Mouse (Mus musculus) right cerebral cortex, postnatal 14 days (tissue): Measurements from ENCODE around the gene Fam117b.

Experiments used
- DNase-seq: peaks from one replicate; pipeline ENCODE4 v3.0.0; 2022

The Fam117b gene

DNA sequence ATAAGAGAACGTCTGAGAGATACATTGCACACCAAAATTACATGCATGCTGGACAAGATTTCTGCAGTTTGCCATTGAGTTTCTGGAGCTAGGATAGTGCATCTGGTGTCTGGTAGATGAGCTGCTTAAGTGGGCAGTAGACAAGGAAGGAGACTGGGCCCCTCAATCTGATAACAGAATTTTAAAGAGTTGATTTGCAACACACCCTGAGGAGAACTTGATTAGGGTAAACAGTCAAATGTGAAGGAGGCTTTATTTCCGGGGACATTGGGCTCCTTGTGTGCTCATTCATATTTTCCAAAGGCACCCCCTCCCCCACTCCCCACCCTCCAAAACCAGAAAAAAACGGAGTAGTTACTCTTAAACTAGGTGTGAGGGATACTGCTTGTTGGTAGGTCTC is 2.0 kb downstream of the Fam117b start:
- DNase-seq: no peak

DNA sequence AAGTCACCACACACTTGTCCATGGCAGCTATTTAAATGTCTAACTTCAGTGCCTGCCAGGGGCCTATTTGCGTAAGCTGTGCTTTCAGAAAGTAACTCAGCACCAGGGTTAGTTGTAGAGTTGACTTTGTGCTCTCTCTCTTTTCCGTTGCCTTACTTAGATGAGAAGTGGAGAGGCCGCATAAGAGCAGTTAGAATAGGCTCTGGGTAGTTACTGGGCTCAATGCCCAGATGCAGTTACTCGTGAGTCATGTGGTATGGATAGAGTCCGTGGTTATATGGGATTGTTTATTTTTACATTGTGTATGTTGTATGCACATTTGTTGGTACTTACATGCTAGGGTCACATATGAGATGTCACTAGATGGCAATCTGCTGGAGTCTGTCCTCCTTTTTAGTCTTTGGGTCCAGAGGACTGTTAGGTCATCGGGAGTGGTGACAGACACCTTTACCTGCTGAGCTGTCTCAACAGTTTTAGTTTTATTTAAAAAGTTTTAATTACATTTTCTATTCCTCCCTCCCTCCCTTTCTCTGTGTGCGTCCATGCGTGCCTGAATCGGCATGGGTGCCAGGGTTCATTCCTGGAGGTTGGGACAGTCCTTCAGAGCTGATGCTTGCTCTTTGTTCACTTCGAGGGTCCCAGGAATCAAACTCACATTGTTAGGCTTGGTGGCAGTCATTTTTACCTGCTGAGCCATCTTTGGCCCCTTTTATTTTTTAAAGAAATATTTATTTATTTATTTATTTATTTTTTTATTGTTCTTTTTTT is 3.2 kb downstream of the Fam117b start:
- no peak for DNase-seq

DNA sequence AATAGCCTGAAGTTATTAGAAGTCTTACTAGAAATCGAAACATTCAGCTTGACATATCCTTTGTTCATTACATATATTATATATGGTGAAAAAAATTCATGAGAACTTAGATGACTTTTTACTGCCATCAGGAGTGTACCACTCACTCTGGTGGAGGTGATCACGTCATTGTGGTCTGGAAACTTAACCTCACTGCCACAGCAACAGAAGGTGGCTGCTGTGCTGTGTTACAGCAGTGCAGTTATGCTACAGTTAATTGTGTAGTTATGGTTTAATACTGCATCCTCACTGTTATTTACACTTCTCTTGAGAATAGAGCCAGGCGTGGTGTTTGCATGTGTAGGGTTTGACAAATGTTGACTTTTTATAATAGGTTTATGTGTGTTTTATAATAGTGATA is 4.6 kb downstream of the Fam117b start:
- DNase-seq: no peak

DNA sequence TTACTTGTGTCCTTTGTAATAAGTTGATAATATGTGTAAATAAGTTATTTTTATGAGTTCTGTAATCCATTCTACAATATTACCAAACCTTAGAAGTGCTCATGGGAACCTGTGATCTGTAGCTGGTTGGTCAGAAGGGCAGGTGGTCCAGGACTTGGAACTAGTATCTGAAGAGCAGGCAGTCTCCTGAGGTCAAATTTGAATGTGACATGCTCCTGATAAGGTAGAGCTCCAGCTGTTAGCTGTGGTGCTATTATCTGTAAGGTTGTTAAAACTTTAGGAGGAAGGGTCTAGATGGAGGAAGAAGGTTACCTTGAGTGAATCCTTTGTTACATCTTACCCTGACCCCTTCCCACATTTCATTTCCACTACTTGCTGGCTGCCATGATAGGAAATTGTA is 5.3 kb downstream of the Fam117b start:
- no peak for DNase-seq

DNA sequence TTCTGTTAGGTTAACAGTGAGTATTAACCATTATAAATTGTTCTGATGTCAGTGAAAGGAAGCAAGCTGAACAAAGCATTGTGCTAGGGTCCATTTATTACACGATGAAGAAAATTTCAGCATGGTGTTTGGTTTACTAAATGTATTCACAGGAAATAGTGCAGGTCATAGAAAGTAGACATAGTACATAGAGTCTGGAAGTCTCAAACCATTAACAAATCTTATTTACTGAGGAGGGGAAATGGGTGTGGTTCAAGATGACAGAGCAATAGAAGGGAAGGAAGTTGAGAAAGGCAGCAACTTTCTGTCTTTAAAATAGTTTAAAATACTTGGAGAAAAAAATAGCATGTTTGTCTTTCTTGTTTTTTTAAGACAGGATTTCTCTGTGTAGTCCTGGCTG is 10.4 kb downstream of the Fam117b start:
- no peak for DNase-seq

DNA sequence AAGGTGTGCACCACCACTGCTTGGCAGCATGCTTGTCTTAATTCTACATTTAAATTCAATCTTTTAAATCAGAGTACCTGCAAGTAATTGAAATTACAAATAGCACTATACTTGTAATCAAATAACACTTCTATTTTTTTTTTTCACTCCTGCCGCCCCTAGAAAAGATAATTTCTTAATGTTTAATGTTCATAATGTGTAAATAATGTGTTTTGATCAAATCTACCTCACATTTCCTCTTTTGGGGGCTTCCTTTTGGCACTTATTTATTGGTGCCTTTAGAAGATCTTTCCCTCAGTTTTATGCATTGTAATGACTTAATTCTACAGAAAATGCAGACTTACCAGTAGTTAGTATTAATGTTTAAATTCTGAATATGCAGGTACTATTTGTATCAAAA is 10.9 kb downstream of the Fam117b start:
- no peak for DNase-seq

DNA sequence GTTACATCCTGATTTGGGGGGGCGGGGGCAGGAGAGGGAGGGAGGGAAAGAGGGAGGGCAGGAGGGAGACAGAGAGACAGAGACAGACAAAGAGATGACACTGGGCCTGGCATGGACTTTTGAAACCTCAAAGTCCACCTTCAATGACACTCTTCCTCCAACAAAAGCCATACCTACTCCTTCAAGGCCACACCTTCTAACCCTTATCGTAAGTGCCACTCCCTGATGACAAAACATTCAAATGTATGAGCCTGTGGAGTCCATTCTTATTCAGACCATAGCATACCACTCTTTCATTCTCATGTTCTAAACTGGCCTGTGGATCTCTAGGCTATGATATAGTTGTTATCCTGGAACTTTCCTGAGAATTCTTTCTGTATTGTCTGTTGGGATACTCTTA is 11.6 kb downstream of the Fam117b start:
- no peak for DNase-seq

DNA sequence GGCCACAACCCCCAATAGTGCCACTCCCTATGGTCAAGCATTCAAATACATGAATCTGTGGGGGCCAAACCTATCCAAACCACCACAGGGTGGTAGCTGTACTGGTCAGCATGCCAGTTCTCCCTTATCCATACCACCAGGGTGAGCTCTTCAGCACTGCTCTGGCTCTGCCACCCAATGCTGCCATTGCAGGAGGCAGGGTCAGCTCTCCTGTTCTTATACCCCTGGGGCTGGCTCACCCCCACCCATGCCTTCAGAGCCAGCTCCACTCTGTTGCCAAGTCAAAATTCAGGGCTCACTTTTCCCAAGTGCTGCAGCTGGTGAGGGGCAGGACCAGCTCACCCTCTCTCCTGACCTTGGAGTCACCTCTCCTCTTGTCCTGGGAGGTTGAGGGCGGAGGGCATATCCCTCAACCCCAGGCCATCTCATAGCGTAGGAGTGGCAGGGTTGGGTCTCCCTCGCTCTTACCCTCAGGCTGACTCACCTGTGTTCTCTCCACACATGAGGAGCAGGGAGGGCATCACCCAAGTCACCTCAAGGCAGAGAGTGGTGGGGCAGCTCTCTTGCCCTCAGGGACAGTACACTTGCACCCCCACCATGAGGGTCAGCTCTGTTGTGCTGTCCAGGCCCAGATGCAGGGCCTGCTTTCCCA is 13.3 kb downstream of the Fam117b start:
- no peak for DNase-seq

DNA sequence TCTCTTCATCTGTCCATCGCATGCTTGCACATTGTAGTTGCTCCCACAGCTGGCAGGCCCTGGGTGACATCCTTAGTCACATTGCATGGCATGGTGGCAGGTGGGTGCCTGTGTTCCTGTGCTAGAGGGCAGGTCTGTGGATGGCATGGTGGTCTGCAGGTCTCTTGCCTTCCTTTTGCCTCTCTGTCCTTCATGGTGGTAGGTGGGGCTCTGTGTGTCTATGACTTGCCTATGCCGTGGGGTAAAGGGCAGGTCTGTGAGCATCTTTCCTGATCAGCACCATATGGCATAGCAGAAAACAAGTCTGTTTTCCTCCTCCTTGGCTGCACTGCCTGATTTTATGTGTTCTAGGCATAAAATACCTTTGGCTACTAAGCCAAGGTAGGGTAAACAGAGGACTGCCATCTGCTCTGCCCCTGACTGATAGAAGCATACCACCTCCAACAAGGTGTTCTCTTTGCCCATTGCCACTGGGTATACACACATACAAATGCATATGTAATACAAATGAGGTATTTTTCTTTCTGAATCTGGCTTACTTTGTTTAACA is 14.4 kb downstream of the Fam117b start:
- no peak for DNase-seq

DNA sequence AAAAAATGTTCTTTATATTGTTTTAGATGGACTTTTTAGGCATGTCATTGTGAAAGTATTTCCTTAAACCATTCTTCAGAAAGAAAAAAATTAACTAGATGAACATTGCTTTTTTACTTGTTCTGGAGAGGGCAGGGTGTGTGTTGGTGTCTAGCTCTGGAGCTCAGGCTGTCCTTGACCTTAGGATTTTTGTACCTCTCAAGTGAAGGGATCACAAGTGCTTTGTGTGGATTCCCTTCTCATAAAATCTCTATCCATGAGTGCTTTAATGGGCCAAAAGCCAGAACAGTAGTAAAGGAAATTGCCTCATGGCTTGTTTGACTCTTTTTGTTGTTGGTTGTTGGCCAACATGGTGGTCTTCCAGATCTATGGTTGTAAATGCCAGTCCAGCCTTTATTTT is 18.1 kb downstream of the Fam117b start:
- no peak for DNase-seq

DNA sequence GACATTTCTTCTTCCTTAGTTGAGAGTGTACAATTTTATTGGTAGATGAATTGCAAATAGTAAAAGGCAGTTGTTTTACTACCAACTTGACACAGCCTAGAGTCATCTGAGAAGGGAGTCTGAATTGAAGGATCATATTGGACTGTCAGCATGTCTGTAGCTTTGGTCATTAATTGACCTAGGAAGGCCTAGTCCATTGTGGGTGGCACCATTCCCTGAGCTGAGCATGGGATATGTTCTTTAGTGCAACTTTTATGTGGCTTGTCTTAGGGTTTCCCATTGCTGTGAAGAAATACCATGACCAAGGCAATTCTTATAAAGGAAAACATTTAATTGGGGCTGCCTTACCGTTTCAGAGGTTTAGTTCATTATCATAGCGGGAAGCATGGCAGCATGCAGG is 20.2 kb downstream of the Fam117b start:
- no peak for DNase-seq

DNA sequence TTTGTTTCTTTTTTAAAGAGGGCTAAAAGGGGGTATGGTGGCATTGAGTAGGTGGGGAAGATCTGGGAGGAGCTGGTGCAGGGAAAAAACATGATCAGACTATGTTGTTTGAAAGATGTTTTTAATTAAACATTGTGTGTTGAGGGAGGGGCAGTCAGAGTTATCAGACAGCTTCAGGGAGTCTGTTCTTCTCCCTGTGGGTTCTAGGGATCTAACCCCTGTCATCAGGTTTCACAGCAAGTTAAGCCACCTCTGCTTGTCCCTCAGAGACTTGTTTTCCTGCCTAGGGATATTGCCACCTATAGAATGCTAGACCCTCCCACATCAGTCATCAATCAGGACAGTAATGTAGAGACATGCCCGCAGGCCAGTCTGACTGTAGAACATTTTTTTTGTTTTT is 28.3 kb downstream of the Fam117b start:
- DNase-seq: no peak

DNA sequence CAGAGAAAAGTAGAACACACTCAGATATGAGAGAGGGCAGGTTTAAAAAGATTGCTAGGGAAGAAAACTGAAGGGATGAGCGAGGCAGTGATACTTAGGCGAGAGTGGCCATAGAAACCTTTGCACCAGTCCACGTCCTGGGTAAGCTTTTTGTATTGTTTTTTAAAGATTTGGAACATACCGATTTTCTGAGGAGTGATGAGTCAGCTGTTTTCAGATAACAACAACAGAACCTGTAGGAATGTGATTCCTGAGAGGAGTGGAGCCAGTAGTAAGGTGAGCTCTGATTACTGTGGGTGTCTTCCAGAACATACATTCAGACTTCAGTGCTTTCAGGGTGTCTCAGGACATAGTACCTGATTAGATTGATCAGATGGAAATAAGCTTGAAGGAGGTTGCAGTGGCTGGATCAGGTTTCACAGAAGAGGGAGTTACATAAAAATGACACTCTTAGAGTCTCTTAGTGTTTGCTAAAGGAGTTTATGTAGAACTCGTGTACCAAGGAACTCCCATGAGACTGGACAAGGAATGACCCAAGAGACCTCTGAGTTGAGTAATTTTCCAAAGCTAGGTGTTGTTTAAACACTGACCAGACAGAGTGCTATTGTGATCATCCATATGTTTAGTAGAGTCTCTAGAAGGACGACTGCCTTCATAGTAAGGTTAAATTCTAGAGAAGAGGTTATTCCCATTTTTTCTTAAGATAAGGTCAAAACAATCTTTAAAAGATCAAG is 29.4 kb downstream of the Fam117b start:
- DNase-seq: no peak

DNA sequence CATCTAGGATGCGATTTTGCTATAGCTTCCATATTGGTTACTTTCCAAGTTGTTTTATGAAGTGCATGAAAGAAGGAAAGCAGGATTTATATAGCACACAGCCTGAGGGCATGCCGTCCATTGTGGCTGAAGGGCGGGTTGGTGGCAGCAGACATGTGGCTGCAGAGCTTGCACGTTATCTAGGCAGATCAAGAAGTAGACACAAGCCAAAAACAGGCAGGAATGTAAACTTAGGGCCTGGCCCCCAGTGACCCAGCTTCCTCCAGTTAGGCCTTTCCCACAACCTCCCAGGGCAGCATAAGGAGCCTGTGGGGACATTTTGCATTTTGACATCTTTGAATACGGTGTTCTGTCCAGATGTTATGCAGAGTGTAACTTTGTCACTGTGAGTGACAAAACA is 31.0 kb downstream of the Fam117b start:
- no peak for DNase-seq

DNA sequence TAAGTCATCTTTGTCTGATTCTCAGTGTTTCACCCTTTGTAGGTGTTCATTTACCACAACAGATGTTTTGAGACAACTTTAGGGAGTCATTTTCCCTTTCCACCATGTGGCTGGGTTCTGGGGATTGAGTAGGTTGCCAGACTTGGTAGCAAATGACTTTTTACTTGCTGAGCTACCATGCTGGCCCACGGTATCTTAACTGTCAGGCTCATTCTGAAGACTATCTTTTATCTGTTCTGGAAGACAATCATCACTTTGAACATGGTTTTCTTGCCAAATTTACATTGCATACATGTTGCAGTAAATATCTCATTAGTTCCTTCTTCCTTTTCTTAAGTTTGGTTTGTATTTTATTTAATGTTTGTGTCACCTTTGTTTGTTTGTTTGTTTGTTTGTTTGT is 33.2 kb downstream of the Fam117b start:
- no peak for DNase-seq

DNA sequence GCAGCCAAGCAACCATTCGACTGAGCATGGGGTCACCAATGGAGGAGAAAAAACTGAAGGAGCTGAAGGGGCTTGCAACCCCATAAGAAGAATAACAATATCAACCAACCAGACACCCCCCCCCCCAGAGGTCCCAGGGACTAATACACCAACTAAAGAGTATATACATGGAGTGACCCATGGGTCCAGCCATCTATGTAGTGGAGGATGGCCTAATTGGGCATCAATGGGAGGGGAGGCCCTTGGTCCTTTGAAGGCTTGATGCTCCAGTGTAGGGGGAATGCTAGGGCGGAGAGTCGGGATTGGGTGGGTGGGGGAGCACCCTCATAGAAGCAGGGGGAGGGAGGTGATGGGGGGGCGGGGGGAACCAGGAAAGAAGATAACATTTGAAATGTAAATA is 34.7 kb downstream of the Fam117b start:
- DNase-seq: no peak

DNA sequence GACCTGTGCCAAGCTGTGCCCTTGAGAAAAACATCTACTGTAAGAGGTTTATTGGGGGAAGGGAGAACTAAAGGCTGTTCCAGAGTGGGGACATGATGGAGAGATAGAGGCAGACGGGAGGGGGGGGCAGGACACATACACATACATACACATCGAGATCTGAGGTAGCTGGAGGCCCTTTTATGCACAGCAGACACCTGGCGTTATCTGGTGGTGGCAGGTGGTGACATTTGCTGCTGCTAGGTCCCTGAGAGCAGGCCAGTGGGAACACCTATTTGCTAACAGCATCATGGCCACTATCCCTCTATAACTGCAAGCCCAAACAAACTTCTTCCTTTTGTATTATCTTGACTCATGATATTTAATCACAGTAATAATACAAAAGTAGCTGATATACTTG is 44.4 kb downstream of the Fam117b start:
- DNase-seq: no peak

DNA sequence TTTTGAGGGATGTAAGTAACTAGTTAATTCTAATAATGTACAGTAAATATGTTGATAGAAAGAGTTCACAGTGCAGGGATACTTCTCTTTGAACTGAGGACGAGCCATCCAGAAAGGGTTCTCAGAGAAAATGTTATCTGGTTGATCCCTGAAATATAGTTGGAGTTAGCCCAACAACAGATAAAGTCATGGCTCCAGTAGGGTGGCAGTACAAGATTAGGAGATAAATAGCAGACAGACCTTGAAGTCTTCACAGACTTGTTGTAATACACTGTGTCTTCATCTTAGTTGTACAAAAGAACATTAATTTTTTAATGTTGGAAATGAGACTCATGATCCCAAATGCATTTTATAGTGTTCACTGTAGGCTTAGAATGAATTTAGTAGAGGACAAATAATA is 47.1 kb downstream of the Fam117b start:
- DNase-seq: no peak

DNA sequence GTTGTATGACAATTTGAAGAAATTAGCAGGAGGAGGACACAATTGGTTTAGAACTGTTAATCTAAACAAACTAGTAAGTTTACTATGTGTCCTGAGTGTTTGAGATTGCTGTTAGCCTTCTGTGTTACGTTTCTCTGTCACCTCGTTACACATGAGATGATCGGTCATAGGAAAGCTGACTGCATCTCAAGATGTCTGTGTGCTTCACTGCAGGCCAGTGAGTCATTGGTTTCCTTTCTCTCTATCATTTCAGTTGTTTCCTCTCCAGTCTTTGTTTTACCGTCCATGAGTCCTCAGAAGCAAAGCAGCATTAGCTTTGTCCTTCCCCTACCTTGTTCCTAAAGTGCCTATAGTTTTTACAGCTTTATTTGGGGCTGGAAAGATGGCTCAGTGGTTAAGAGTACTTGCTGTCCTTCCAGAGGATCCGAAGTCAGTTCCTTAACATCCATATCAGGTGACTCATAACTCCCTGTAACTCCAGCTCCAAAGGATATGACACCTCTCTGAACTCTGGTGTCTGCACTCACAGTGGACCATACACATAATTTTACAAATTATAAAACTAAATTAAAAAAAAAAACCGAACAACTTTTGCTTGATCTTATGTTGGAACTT is 53.5 kb downstream of the Fam117b start:
- no peak for DNase-seq

DNA sequence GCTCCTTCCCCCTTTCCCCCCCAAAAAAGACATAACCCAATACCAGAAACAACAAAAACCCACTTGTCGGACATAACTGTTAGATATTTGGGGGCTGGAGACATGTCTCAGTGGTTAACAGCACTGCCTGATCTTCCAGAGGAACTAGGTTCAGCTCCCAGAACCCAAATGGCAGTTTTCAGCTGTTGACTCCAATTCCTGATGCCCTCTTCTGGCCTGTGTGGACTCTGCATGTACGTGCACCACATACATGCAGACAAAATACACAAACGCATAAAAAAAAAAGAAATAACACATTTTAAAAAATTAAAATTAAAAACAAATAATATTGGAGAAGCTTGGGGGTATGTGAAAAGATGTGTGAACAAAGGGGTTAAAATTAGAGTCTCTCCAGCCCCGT is 54.5 kb downstream of the Fam117b start:
- peak; percentile 29 for DNase-seq

DNA sequence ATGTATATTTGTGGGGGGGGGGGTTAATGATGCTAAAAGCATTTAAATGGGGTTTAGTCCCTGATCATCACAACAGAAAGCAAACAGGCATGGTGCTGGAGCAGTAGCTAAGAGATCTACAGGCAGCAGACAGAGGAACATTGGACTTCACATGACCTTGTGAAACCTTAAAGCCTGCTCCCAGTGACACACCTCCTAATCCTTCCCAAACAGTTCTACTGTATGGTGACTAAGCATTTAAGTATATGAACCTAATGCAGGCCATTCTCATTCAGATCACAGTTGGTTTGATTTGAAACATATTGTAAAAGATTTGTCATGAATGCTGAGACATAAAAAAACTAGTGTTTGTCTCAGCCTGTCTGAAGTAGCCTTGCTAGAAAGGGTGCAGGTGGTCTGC is 73.8 kb downstream of the Fam117b start:
- no peak for DNase-seq

DNA sequence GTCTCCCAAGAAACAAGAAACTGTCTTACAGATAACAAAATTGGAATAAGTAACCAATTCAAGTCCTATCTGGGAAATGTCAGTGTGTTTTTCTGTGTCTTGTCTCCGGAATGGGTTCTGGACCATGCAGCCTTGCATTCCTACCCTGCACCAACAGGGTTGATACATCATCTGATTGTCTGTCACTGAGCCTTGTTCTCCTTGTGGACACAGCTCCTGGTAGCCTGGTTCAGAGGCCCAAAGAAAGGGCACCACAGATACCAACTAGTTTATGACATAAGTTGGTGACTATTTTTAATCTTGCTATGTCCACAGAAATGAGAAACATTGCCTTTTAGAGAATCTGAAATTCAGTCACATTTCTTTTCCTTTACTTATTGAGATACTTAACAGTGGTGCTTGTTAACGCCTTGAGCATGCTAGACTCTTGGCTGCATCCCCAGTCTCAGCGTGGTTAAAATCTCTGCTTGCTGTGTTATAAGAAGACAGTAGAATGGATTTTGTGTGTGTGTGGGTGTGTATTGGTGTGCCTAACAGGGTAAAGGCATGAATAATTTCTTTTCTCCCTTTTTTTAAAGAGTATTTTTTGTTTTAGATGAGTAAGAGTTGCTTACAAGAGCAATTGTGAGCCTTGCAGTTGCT is 74.7 kb downstream of the Fam117b start:
- DNase-seq: peak; percentile 57

DNA sequence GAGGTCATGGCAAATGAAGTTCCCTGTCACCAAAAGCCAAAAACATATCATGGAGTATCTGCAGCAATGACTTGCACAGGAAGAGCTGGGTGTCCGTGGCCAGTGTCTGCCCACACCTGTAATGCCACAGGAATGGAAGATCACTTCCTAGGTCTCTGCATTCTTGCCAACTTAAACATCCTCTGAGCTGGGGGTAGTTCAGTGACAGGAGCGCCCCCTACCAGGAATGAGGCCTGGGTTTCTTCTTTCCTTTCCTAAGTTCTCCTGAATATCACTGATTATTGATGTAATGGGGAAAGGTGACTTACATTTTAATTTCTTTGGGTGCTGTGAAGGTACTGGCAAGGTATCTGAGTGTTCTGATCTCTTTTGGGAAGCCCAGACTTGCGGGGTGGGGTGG is 82.8 kb downstream of the Fam117b start:
- DNase-seq: no peak
